Mouse (Mus musculus): ENCODE data around the gene Atf5. TPM values are rescaled to one million over a fixed set of nuclear protein-coding genes. Genes with fewer than 3 reads are reported as not detected.

Gene Atf5
- total and polyA plus RNA-seq, 3 experiments: 13.4 to 82.3 (median 71.1) TPM

DNA sequence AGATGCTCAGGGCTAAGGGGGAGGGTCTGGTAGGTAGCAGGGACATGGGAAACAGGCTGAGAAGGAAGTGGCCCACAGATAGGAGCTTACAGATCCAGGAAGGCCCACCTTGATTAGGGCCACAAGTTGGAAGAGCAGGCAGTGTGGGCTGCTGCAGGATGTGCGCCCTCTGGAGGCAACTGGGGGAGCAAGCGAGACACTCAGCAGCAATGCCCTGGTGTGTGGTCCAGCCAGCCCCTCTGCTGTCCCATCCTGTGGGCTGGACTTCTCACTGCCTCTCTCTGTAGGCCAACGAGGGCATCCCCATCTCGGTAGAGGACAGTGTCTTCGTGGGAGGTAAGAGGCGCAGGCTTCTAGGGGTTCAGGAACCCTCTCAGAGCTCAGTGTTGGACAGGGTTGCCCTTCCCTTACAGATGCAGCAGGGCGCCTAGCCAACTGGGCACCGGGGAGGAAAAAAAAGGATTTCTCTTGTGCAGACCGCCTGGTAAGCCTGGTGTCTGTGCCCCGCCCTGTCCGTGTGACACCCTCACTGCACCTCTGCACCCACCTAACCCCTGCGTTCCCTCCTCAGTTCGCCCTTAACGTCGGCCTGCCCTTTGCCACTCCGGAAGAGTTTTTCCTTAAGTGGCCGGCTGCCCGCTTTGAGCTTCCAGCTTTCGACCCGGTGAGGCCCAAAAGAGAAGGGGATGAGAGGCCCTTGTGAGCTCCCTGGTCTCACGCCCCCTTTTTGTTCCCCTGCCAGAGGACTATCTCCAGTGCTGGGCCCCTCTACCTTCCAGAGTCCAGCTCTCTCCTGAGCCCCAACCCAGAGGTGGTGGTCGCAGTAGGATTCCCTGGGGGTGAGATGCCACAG is 44.3 kb upstream of the Atf5 start:
- H3K4me2 ChIP-seq (ENCODE audit: insufficient read depth, low read depth, poor library complexity, severe bottlenecking): no peak overlapping the region
- H3K9ac ChIP-seq (ENCODE audit: insufficient read depth, low read depth): no peak overlapping the region
- H3K4me3 ChIP-seq (replicated peaks in 1 of 3; ENCODE audit: low read depth in 2 of 3, low read length in 2 of 3, poor library complexity in 1 of 3): no peak overlapping the region
- no peaks in the 10 kb centered on the region for H3K79me2 ChIP-seq (replicated peaks; ENCODE audit: control insufficient read depth, extremely low read depth, insufficient read depth, poor library complexity, severe bottlenecking)
- no peaks in the 10 kb centered on the region for H3K9me3 ChIP-seq (replicated peaks; ENCODE audit: low read length)
- in situ Hi-C loops (cut with MboI; ENCODE audit: low pct_ligation_motif_present, low pct_unique_long_range_greater_than_20kb, low sequenced_read_pairs): no loop called here
- peak overlapping the region; percentile 24; the same call in 1 of the 2 replicates for H3K27ac ChIP-seq (ENCODE audit: insufficient read depth, low read depth)
- DNase-seq (ENCODE audit: extremely low read depth): no peak
- H3K36me3 ChIP-seq (replicated peaks in 1 of 2; ENCODE audit: control insufficient read depth in 1 of 2, insufficient read depth in 1 of 2, low read length in 1 of 2): peaks cover 41 to 68% of the 10 kb centered on the region in 2 experiments
- peak; percentile 75 for TF ChIP-seq SMC3 (IDR thresholded peaks at IDR 0.05; ENCODE audit: low read depth, low read length)
- no peak for TF ChIP-seq BHLHE40 (IDR thresholded peaks at IDR 0.05; ENCODE audit: low read depth, low read length)
- TF ChIP-seq GABPA (IDR thresholded peaks at IDR 0.05; ENCODE audit: insufficient replicate concordance, low read depth, low read length): no peak
- TF ChIP-seq JUN (IDR thresholded peaks at IDR 0.05; ENCODE audit: insufficient read depth, low read depth, low read length): no peak
- TF ChIP-seq RAD21 (IDR thresholded peaks at IDR 0.05; ENCODE audit: low read depth, low read length): peak; percentile 47
- no peak for TF ChIP-seq ELF1 (IDR thresholded peaks at IDR 0.05; ENCODE audit: low read depth, low read length)
- TF ChIP-seq CTCF (conservative IDR thresholded peaks at IDR 0.05 in 1 of 2, IDR thresholded peaks at IDR 0.05 in 1 of 2; ENCODE audit: low read depth in 2 of 2, low read length in 2 of 2): peak; percentile 78 to 80
- no peak for TF ChIP-seq POLR2A (IDR thresholded peaks at IDR 0.05; ENCODE audit: low read depth, low read length)
- H3K27me3 ChIP-seq (replicated peaks): no peaks in the 10 kb centered on the region
- dilution Hi-C loops (cut with MboI; ENCODE audit: extremely low pct_ligation_motif_present, extremely low pct_unique_long_range_greater_than_20kb, low sequenced_read_pairs): no loop called here
- peaks cover 24 to 61% of the 10 kb centered on the region in 2 experiments for H3K4me1 ChIP-seq (ENCODE audit: control insufficient read depth in 1 of 2, insufficient read depth in 2 of 2)

DNA sequence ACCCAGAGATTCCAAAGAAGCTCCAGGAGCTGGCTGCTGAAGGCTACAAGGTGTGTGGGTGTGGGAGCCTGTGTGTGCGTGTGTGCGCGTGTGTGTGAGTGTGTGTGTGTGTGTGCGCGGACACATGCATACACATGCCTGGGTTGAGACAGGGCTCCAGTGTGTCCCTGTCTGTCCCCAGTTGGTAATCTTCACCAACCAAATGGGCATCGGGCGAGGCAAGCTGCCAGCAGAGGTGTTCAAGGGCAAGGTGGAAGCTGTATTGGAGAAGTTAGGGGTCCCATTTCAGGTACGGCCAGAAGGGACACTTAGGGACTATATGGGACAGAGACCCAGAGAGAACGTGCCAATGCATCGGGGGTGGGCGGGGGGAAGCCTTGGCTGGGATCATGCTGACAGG is 43.4 kb upstream of the Atf5 start:
- no peaks in the 10 kb centered on the region for H3K79me2 ChIP-seq (replicated peaks; ENCODE audit: control insufficient read depth, extremely low read depth, insufficient read depth, poor library complexity, severe bottlenecking)
- no peak for DNase-seq (ENCODE audit: extremely low read depth)
- H3K4me2 ChIP-seq (ENCODE audit: insufficient read depth, low read depth, poor library complexity, severe bottlenecking): no peak overlapping the region
- no peak overlapping the region for H3K4me3 ChIP-seq (replicated peaks in 1 of 3; ENCODE audit: low read depth in 2 of 3, low read length in 2 of 3, poor library complexity in 1 of 3)
- in situ Hi-C loops (cut with MboI; ENCODE audit: low pct_ligation_motif_present, low pct_unique_long_range_greater_than_20kb, low sequenced_read_pairs): loop anchor here (10.0 kb wide), 1 partner anchor 95 kb away; no protein-coding TSS in a partner anchor
- H3K4me1 ChIP-seq (ENCODE audit: control insufficient read depth in 1 of 2, insufficient read depth in 2 of 2): peaks cover 20 to 60% of the 10 kb centered on the region in 2 experiments
- no peaks in the 10 kb centered on the region for H3K27me3 ChIP-seq (replicated peaks)
- no peak overlapping the region for H3K9ac ChIP-seq (ENCODE audit: insufficient read depth, low read depth)
- no peaks in the 10 kb centered on the region for H3K9me3 ChIP-seq (replicated peaks; ENCODE audit: low read length)
- TF ChIP-seq USF2 (conservative IDR thresholded peaks at IDR 0.05; ENCODE audit: low read depth, low read length) (no peak), NRF1 (IDR thresholded peaks at IDR 0.05; ENCODE audit: low read depth, low read length) (no peak), POLR2AphosphoS2 (IDR thresholded peaks at IDR 0.05; ENCODE audit: low read depth, low read length) (no peak), MXI1 (IDR thresholded peaks at IDR 0.05; ENCODE audit: low read depth, low read length) (no peak), CHD1 (IDR thresholded peaks at IDR 0.05; ENCODE audit: low read depth, low read length) (no peak), ZNF384 (IDR thresholded peaks at IDR 0.05; ENCODE audit: low read depth, low read length) (no peak), ZKSCAN1 (IDR thresholded peaks at IDR 0.05; ENCODE audit: borderline replicate concordance, low read depth, low read length) (no peak), SIN3A (IDR thresholded peaks at IDR 0.05; ENCODE audit: low read length) (no peak), KAT2A (IDR thresholded peaks at IDR 0.05; ENCODE audit: insufficient replicate concordance, low read length) (no peak), E2F4 (IDR thresholded peaks at IDR 0.05; ENCODE audit: insufficient replicate concordance, low read depth, low read length) (no peak), MAZ (IDR thresholded peaks at IDR 0.05; ENCODE audit: low read depth, low read length) (no peak), MAFK (IDR thresholded peaks at IDR 0.05; ENCODE audit: insufficient replicate concordance, low read length) (no peak), CTCF (conservative IDR thresholded peaks at IDR 0.05 in 1 of 2, IDR thresholded peaks at IDR 0.05 in 1 of 2; ENCODE audit: low read depth in 2 of 2, low read length in 2 of 2) (no peak)
- no peak overlapping the region for H3K27ac ChIP-seq (ENCODE audit: insufficient read depth, low read depth)
- dilution Hi-C loops (cut with MboI; ENCODE audit: extremely low pct_ligation_motif_present, extremely low pct_unique_long_range_greater_than_20kb, low sequenced_read_pairs): no loop called here
- peaks cover 37 to 59% of the 10 kb centered on the region in 2 experiments for H3K36me3 ChIP-seq (replicated peaks in 1 of 2; ENCODE audit: control insufficient read depth in 1 of 2, insufficient read depth in 1 of 2, low read length in 1 of 2)

Data from CH12.LX (cell line).